Mouse (Mus musculus): ENCODE results near the gene Neo1.

- TF ChIP-seq CTCF (IDR thresholded peaks at IDR 0.05; ENCODE audit: low read depth) (no peak), EP300 (IDR thresholded peaks at IDR 0.05; ENCODE audit: low read depth) (no peak)
Measured at GRCm38 (mm10) chr9:58879836-58880235, 156.4 kb downstream of the Neo1 start.

Measured in heart, postnatal 0 days (tissue).